Mouse (Mus musculus): ENCODE results near the gene Aif1l. TPM values are rescaled to one million over a fixed set of nuclear protein-coding genes. Genes with fewer than 3 reads are reported as not detected.

Aif1l gene
- total RNA-seq, 2 experiments from 2014 or later: 6.1 to 8.8 TPM

DNA sequence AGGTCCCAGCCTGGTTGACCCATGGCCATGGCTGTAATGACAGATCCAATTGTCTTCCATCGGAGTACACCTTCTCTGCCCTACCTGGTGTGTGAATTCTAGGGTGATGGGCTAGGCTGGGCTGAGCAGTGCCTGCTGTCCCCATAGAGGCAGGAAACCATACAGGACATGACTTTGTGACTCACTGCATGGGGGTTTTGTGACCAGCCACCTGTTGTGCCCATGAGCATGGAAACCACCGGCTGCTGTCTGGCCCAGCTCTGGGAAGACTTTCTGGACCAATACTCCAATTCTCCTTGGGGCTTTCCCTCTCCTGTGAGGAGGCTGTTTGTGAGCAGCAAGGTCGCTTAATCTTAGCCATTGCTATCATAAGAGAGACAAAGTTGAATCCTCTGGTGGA, 2.8 kb downstream of the Aif1l start:
- DNase-seq: no peak

GRCm38 (mm10) chr2:31953687-31954086, 3.7 kb downstream of the Aif1l start:
- DNase-seq: no peak

DNA sequence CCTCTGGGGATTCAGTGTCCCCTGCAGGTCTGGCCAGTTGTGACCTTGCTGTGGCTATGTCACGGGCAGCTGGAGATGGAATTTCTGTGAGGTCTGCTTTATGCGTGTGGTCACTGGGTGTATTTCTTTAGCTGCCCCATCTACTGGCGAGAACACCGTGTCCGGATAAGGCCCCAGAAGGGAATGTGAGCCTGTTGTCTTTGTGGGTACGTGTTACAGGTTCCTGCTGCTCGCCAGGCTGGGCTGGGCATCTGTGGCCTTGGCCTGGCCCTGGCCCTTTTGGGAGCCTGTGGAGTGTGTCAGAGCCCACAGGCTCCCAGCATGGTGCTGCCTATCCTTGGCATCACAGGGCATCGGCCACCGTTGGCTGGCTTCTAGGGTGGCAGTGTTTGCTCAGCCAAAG, 4.8 kb downstream of the Aif1l start:
- DNase-seq: no peak

- no peak for DNase-seq
These were observed 5.7 kb downstream of the Aif1l start for GRCm38 (mm10) chr2:31955686-31956085.

DNA sequence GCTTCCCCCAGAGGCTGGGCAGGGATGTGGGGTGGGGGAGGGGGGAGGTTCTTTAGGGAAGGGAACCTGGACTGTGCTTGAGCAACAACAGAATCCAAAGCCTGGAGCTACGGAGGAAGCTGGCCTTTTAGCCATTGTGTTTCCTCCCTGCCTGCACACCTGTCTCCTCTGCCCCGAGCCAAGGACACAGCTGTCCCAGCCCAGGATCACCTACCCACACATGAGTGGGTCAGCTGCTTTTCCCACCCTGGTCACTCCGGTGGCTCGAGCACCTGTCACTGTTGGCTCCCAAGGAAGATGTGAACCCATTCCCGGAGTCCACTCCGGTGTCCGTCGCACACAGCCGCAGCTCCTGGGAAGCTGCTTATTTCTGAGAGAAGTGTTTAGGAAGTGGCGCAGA, 7.3 kb downstream of the Aif1l start:
- DNase-seq: no peak

GRCm38 (mm10) chr2:31960986-31961385, 11.0 kb downstream of the Aif1l start:
- DNase-seq: no peak

GRCm38 (mm10) chr2:31961791-31962222, 11.9 kb downstream of the Aif1l start:
- no peak for DNase-seq

DNA sequence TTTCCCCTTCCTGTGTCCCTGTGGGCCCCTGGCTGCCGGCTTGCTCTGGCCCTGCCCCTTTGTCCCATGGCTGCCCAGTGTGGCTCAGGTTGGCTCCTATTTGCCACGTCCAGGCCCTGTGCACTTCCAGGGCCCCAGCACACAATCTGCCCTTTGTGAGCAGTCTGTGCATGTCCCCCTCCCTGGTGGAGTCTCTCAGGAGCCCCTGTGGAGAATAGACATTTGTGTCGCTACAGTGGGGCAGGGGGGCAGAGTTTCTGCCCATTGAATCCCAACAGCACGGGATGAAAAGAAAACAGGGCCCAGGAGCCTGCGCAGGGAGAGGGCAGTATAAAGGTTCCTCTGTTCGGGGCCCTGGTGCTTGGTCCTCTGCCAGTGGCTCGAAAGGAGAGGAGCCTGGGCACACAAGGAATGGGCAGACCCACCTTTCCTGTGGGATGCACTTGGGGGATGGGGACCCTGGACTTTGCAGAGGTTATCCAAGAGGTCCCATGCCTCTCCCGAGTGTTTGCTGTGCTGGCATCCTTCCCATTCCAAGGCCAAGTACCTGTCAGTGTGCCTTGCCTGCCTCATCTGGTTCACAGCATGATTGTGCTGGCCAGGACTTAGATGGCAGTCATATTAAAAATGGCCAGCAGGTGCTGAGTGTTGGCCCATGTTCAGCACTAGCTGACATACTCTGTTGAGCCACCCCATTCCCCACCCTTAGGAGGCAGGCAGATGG, 12.7 kb downstream of the Aif1l start:
- DNase-seq: peak; percentile 63 to 78

GRCm38 (mm10) chr2:31963491-31963890, 13.6 kb downstream of the Aif1l start:
- no peak for DNase-seq

DNA sequence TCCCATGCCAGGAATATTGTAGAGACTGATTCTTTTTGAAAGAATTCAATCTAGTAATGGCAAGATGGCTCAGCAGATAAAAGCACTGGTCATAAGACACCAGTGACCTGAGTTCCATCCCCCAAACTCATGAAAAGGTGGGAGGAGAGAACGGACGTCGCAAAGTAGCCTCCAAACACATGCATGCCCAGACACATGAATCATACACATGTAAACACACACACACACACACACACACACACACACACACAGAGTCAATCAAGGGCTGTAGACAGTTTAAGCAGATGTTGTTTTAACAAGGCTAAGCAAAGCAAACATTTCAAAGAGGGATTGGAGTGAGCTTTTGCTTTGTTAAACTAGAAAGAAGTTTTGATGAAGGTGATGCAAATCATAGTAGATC, 14.3 kb downstream of the Aif1l start:
- no peak for DNase-seq

DNA sequence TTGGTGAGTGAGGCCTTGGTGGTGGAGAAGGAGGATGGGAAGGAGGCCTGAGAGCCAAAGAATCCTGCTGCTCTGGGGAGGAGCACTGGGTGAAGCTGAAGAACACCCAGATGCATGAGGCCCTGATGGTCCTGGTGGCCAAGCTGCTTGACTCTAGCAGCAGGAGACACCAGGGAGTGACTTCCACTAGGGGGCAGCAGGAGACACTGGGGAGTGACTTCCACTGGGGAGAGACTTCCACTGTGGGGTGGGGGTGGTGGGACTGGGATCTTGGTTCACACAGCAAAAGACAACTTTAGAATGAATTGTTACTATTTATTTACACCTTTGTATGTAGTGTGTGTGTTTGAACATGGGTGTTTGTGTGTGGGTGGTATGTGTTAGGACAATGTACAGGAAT, 15.2 kb downstream of the Aif1l start:
- no peak for DNase-seq

DNA sequence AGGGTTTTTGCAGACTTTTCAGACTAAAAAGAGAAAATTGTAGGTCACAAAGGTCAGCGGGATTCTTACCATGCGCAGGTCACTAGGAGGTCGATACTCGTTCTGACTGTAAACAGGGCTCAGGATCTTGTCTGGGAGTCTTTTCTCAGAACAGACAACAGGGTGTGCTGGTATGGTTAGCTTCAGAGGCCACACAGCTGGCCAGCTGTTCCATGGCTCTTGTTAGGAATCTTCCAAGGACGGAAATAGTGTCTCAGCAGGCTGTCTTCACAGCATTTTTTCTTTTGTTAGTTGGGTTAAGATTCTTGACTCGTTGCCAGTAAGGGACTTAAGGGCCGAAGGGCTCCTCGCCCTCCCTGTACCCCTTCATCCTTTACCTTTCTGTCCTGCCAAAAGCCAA, 16.9 kb downstream of the Aif1l start:
- DNase-seq: no peak

DNA sequence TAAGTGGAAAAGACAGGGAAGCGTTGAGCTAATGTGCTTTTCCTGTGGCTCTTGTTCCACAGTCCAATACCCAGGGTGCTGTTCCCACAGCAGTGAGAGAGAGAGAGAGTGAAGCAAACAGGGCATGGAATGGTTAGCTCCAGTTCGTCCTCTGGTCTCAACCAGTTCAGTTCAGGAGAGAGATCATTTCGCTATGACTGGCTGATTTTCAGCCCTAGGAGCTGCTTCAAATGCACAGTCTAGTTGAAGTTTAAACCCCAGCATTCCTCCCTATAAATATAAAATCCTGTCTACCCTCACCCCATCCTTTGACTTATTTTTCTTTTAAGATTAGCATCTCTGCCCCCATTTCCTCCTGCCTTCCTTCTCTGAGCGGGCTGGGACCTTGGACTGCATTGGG, 22.6 kb downstream of the Aif1l start:
- no peak for DNase-seq

DNA sequence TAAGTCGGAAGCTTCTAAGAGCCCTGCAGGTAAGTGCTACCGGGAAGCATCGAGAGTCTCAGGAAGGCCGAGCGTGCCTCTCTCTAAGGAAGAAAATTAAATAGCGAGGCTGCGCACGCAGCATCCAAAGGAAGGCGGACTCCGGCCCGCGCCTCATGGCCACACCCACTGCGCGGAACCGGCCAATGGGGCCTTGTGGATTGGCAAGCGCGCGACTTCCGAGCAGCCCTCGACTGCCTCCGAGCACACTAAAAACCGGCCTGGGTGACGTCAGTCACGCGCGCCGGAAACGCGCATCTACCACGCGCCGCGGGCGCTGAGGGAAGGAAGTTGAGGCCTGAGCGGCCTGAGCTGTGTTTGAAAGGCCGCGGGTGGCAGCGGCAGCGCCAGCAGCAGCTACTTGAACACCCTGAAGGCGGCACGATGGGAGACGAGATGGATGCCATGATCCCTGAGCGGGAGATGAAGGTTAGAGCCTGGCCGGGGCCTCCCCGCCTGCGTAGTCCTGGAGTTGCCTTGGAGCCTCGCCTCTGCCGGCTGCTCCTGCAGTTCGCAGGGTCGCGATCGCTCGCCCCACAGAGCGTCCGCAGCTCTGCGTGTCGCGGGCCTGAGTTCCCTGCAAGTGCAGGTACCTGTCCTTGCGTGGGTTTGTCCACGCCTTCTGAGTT, 24.3 kb downstream of the Aif1l start, which contains the start of gene Nup214:
Gene Nup214 (plus strand): TSS at position 296 of the 668 bp plus-strand sequence.
- DNase-seq: peak; percentile 99 to 100

GRCm38 (mm10) chr2:31974809-31975371, 25.0 kb downstream of the Aif1l start:
- DNase-seq: no peak

DNA sequence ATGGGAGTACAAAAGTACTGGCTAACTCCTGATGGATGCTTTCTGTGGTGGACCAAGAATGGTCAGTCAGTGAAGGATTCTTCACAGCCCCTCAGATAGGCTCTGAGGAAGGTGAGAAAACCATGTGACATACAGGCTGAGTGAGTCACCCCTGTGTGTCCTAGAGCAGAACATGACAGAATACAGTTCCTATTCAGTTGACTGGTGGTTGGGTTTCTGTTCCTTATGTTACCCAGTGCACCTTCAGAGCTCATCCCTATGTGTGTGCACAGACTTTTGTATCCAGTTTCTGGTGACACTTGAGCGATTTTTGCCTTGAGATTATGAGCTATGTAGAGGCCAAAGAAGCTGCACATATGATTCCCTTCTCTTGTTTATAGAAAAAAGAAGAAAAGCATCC, 37.8 kb downstream of the Aif1l start:
- no peak for DNase-seq

DNA sequence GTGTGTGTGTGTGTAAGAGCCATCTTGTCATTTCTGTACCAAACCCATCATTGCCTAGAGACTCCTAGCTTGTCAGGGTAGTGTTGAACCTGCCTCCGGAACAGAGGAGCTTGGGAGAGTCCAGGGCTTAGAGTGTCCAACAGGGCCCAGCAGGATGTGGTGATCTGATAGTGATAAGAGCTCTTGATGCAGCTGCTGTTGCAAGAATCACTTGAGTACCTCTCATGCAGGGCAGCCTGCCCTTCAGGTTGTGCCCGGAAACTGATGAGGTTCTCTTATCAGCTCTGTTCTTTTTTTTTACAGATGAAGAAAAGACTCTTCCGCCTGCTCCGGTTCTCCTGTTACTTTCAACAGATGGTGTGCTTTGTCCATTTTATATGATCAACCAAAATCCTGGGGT, 41.0 kb downstream of the Aif1l start:
- DNase-seq: no peak

DNA sequence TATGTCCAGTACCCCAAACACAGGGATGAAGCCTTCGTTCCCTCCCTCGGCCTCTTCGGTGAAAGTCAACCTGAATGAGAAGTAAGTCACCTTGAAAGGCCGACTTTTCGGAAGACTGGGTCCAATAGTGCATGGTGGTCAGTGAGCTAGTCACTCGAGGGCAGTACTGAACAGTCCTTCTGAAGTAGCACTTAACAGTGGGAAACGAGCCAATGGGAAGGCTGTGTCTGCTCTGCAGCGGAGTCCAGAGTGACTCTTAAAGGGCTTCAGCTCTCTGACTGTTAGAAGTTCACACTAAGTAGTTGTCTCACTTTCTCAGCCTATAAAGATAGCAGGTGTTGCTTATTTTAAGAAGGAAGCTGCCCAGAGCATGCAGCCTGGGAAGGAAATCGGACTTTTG, 45.0 kb downstream of the Aif1l start:
- DNase-seq: no peak

DNA sequence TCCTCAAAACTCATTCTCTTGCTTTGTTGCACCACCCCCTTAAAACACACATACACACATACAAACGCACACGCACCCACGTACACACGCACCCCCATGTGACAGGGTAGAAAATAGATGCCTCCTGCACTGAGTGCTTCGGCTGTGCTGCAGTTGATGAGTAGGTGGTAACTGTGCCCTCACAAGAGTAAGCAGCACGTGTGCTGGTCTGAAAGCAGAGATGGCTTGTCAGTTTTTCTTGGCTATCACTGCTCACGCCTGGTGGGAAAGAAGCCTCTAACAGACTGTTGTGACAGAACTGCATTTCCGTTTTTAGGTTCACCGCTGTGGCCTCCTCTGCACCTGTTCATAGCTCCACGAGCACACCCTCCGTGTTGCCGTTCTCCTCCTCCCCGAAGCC, 46.1 kb downstream of the Aif1l start:
- DNase-seq: peak; percentile 68 to 70

GRCm38 (mm10) chr2:31997539-31997938, 47.6 kb downstream of the Aif1l start:
- no peak for DNase-seq

GRCm38 (mm10) chr2:31998443-31998842, 48.5 kb downstream of the Aif1l start:
- DNase-seq: no peak

DNA sequence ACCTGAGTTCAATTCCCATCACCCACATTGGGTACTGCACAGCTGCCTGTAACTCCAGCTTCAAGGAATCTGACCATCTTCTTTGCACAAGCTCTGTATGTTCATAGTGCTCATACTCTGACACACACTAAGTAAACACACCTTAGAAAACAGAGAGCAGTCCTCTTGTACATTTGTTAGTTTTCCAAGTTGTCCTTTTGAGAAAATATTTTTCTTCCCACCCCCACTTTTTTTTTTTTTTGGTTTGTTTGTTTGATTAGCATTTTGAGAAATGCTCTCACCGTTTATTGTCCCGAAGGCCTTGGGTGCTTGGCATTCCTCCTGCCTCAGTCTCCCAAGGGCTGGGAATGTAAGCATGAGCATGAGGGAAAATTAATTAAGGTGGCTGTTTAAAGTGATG, 58.4 kb downstream of the Aif1l start:
- no peak for DNase-seq

GRCm38 (mm10) chr2:32008716-32009115, 58.8 kb downstream of the Aif1l start:
- DNase-seq: no peak

DNA sequence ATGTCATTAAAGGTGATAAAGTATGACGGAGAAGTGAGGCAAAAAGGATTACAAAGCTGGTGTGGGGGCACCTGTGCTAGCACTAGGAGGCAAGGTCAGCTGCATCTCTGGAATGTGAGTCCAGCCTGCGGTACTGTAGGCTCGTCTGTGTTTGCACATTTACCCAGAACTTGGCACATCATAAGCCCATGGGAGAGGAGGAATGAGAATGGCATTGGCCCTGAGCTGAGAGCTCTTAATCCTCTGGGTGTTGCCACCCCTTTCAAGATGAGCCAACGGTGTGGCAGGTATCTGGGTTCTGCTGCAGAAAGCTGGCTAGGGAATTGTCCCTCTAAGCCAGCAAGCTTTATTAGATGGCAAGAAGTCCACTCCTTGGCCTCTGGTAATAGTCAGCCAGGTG, 69.8 kb downstream of the Aif1l start:
- no peak for DNase-seq

Measured in layer of hippocampus, postnatal 36 days (tissue).